Mouse (Mus musculus): ENCODE results near the gene Fam83g.

Gene Fam83g

GRCm38 (mm10) chr11:61652216-61652615 is 31.7 kb upstream of the Fam83g start:
- DNase-seq (ENCODE audit: low read depth, low spot score), result no peak

- DNase-seq (ENCODE audit: low read depth, low spot score), result no peak
These were observed 31.0 kb upstream of the Fam83g start, which contains the start of gene Grap for GRCm38 (mm10) chr11:61652686-61653447. Grap (plus strand) TSS chr11:61653265.

GRCm38 (mm10) chr11:61653568-61653967 is 30.3 kb upstream of the Fam83g start:
- no peak for DNase-seq (ENCODE audit: low read depth, low spot score)

GRCm38 (mm10) chr11:61654786-61655311 is 29.0 kb upstream of the Fam83g start:
- no peak for DNase-seq (ENCODE audit: low read depth, low spot score)

- DNase-seq (ENCODE audit: low read depth, low spot score), result no peak
These were observed 28.2 kb upstream of the Fam83g start for GRCm38 (mm10) chr11:61655649-61656048.

- DNase-seq (ENCODE audit: low read depth, low spot score), result peak; percentile 25
These were observed 27.6 kb upstream of the Fam83g start for GRCm38 (mm10) chr11:61656148-61656850.

- no peak for DNase-seq (ENCODE audit: low read depth, low spot score)
These were observed 26.5 kb upstream of the Fam83g start for GRCm38 (mm10) chr11:61657432-61657831.

GRCm38 (mm10) chr11:61658360-61658922 is 25.4 kb upstream of the Fam83g start:
- DNase-seq (ENCODE audit: low read depth, low spot score), result no peak

GRCm38 (mm10) chr11:61659011-61659858 is 24.7 kb upstream of the Fam83g start:
- no peak for DNase-seq (ENCODE audit: low read depth, low spot score)

- DNase-seq (ENCODE audit: low read depth, low spot score), result no peak
These were observed 23.9 kb upstream of the Fam83g start for GRCm38 (mm10) chr11:61660001-61660400.

GRCm38 (mm10) chr11:61660806-61661392 is 23.0 kb upstream of the Fam83g start:
- no peak for DNase-seq (ENCODE audit: low read depth, low spot score)

- DNase-seq (ENCODE audit: low read depth, low spot score), result no peak
These were observed 21.7 kb upstream of the Fam83g start for GRCm38 (mm10) chr11:61662189-61662588.

GRCm38 (mm10) chr11:61665401-61665800 is 18.5 kb upstream of the Fam83g start:
- no peak for DNase-seq (ENCODE audit: low read depth, low spot score)

GRCm38 (mm10) chr11:61665991-61666799 is 17.7 kb upstream of the Fam83g start:
- peak; percentile 68 for DNase-seq (ENCODE audit: low read depth, low spot score)

GRCm38 (mm10) chr11:61667248-61667647 is 16.6 kb upstream of the Fam83g start:
- DNase-seq (ENCODE audit: low read depth, low spot score), result no peak

GRCm38 (mm10) chr11:61667782-61668181 is 16.1 kb upstream of the Fam83g start:
- no peak for DNase-seq (ENCODE audit: low read depth, low spot score)

- DNase-seq (ENCODE audit: low read depth, low spot score), result no peak
These were observed 14.1 kb upstream of the Fam83g start for GRCm38 (mm10) chr11:61669492-61670490.

- DNase-seq (ENCODE audit: low read depth, low spot score), result peak; percentile 42
These were observed 12.0 kb upstream of the Fam83g start for GRCm38 (mm10) chr11:61671781-61672383.

- no peak for DNase-seq (ENCODE audit: low read depth, low spot score)
These were observed 10.2 kb upstream of the Fam83g start for GRCm38 (mm10) chr11:61673686-61674085.
